Mouse (Mus musculus) spleen, adult 18-20 months (tissue): Measurements from ENCODE around the gene Cfb.
"Not testable (repeated sequence)": the region's sequence is repeated elsewhere in the genome, so short reads cannot be mapped to it uniquely, and the experiment has no call there.

Experiments
- DNase-seq, 2 experiments: peaks; one replicate each; pipeline ENCODE4 v3.0.0; 2022; ENCODE audit warnings: mixed read lengths in 2 of 2

Gene Cfb

GRCm38 (mm10) chr17:34836155-34836855 is 26.0 kb downstream of the Cfb start:
- DNase-seq = no peak

- not testable (repeated sequence) for DNase-seq
Observed at GRCm38 (mm10) chr17:34830776-34831175, 31.5 kb downstream of the Cfb start.

GRCm38 (mm10) chr17:34814818-34815370 is 47.4 kb downstream of the Cfb start:
- no peak for DNase-seq

GRCm38 (mm10) chr17:34813747-34814146 is 48.6 kb downstream of the Cfb start:
- DNase-seq = peak in 1 of 2 experiments; percentile 40

GRCm38 (mm10) chr17:34811275-34811674 is 51.0 kb downstream of the Cfb start:
- no peak for DNase-seq

GRCm38 (mm10) chr17:34810811-34811210 is 51.5 kb downstream of the Cfb start:
- not testable (repeated sequence) for DNase-seq

GRCm38 (mm10) chr17:34810411-34810810 is 51.9 kb downstream of the Cfb start:
- DNase-seq = not testable (repeated sequence)

- no peak for DNase-seq
Observed at GRCm38 (mm10) chr17:34808599-34809205, 53.6 kb downstream of the Cfb start.

GRCm38 (mm10) chr17:34807176-34807575 is 55.1 kb downstream of the Cfb start:
- no peak for DNase-seq
